Mouse (Mus musculus) CH12.LX (cell line): Measurements from ENCODE around the gene Cnr1. TPM values are rescaled to one million over a fixed set of nuclear protein-coding genes. Genes with fewer than 3 reads are reported as not detected.

Experiments used
- DNase-seq: peaks from one replicate; pipeline ENCODE4 v3.0.0-alpha.2; 2013; ENCODE audit errors: extremely low read depth
- H3K27ac ChIP-seq: 2 replicates; pipeline ENCODE4 v1.5.1; 2012; ENCODE audit warnings: low read depth, mild to moderate bottlenecking, control low read depth, moderate library complexity; ENCODE audit not compliant: insufficient read depth
- H3K27me3 ChIP-seq: replicated peaks from 2 replicates; pipeline ENCODE3; 2012; ENCODE audit warnings: inconsistent platforms
- H3K36me3 ChIP-seq, 2 experiments: replicated peaks in 1 of 2; 2 replicates each; pipeline versions ENCODE3 to v1.6.1; 2012; ENCODE audit warnings: inconsistent platforms in 1 of 2, low read length in 1 of 2, mild to moderate bottlenecking in 1 of 2, mixed read lengths in 1 of 2, moderate library complexity in 1 of 2; ENCODE audit not compliant: control insufficient read depth in 1 of 2, insufficient read depth in 1 of 2
- H3K4me1 ChIP-seq, 2 experiments: 2 replicates each; pipeline ENCODE4 v1.6.1; 2012; ENCODE audit warnings: inconsistent platforms in 1 of 2, moderate library complexity in 1 of 2; ENCODE audit not compliant: insufficient read depth in 2 of 2, control insufficient read depth in 1 of 2
- H3K4me2 ChIP-seq: 2 replicates; pipeline ENCODE4 v1.6.1; 2012; ENCODE audit warnings: low read depth, mild to moderate bottlenecking, control low read depth; ENCODE audit not compliant: poor library complexity, insufficient read depth, severe bottlenecking
- H3K4me3 ChIP-seq, 3 experiments: fragments of 150-350 bp in 1 of 3; sonication (generic) in 1 of 3; replicated peaks in 1 of 3; 2 replicates each; pipeline versions ENCODE3 to v1.5.1; 2011 to 2012; ENCODE audit warnings: low read depth in 2 of 3, low read length in 2 of 3, mild to moderate bottlenecking in 2 of 3, moderate library complexity in 2 of 3, control low read depth in 1 of 3, improper control_type of control experiment in 1 of 3, inconsistent platforms in 1 of 3, mixed read lengths in 1 of 3; ENCODE audit not compliant: poor library complexity in 1 of 3
- H3K79me2 ChIP-seq: replicated peaks from 2 replicates; pipeline ENCODE4 v1.6.1; 2012; ENCODE audit warnings: mild to moderate bottlenecking, moderate library complexity; ENCODE audit not compliant: control insufficient read depth, poor library complexity, insufficient read depth, severe bottlenecking; ENCODE audit errors: extremely low read depth
- H3K9ac ChIP-seq: 2 replicates; pipeline ENCODE4 v1.6.1; 2012; ENCODE audit warnings: low read depth, mild to moderate bottlenecking, control low read depth, moderate library complexity; ENCODE audit not compliant: insufficient read depth
- H3K9me3 ChIP-seq: replicated peaks from 2 replicates; pipeline ENCODE3; 2012; ENCODE audit warnings: low read length, inconsistent platforms, mixed read lengths
- CHD1 ChIP-seq: IDR thresholded peaks from 2 replicates; pipeline ENCODE4 v1.6.1; 2012; ENCODE audit warnings: low read depth, low read length, improper control_type of control experiment, inconsistent platforms
- ELF1 ChIP-seq: IDR thresholded peaks from 2 replicates; pipeline ENCODE4 v1.6.1; 2014; ENCODE audit warnings: low read depth, mild to moderate bottlenecking, inconsistent platforms, low read length, improper control_type of control experiment
- GABPA ChIP-seq: IDR thresholded peaks from 2 replicates; pipeline ENCODE4 v1.6.1; 2012; ENCODE audit warnings: low read depth, low read length, improper control_type of control experiment, inconsistent platforms; ENCODE audit not compliant: insufficient replicate concordance
- KAT2A ChIP-seq: IDR thresholded peaks from 2 replicates; pipeline ENCODE4 v1.6.1; 2012; ENCODE audit warnings: low read length, improper control_type of control experiment, inconsistent platforms; ENCODE audit not compliant: insufficient replicate concordance
- MAFK ChIP-seq: IDR thresholded peaks from 2 replicates; pipeline ENCODE4 v1.6.1; 2011; ENCODE audit warnings: low read length, improper control_type of control experiment; ENCODE audit not compliant: insufficient replicate concordance
- MAX ChIP-seq: IDR thresholded peaks from 2 replicates; pipeline ENCODE4 v1.6.1; 2011; ENCODE audit warnings: low read length, improper control_type of control experiment
- MEF2A ChIP-seq: IDR thresholded peaks from 2 replicates; pipeline ENCODE4 v1.6.1; 2014; ENCODE audit warnings: low read depth, mild to moderate bottlenecking, inconsistent platforms, low read length, improper control_type of control experiment, borderline replicate concordance
- MXI1 ChIP-seq: IDR thresholded peaks from 2 replicates; pipeline ENCODE4 v1.6.1; 2011; ENCODE audit warnings: mild to moderate bottlenecking, low read depth, low read length, improper control_type of control experiment
- MYC ChIP-seq: IDR thresholded peaks from 2 replicates; pipeline ENCODE4 v1.6.1; 2011; ENCODE audit warnings: low read depth, mild to moderate bottlenecking, improper control_type of control experiment, low read length
- POLR2AphosphoS2 ChIP-seq: IDR thresholded peaks from 2 replicates; pipeline ENCODE4 v1.6.1; 2011; ENCODE audit warnings: low read depth, low read length, improper control_type of control experiment
- SIN3A ChIP-seq: IDR thresholded peaks from 2 replicates; pipeline ENCODE4 v1.6.1; 2012; ENCODE audit warnings: low read length, improper control_type of control experiment, inconsistent platforms
- TBP ChIP-seq: conservative IDR thresholded peaks from 2 replicates; pipeline ENCODE4 v1.6.1; 2011; ENCODE audit warnings: low read depth, low read length, improper control_type of control experiment
- USF2 ChIP-seq: conservative IDR thresholded peaks from 2 replicates; pipeline ENCODE4 v1.6.1; 2011; ENCODE audit warnings: low read depth, low read length, improper control_type of control experiment
- ZC3H11A ChIP-seq: IDR thresholded peaks from 2 replicates; pipeline ENCODE4 v1.6.1; 2012; ENCODE audit warnings: low read depth, mild to moderate bottlenecking, inconsistent platforms, low read length, improper control_type of control experiment
- ZMIZ1 ChIP-seq: IDR thresholded peaks from 2 replicates; pipeline ENCODE4 v1.6.1; 2012; ENCODE audit warnings: low read depth, mild to moderate bottlenecking, inconsistent platforms, low read length, improper control_type of control experiment
- ZNF384 ChIP-seq: IDR thresholded peaks from 2 replicates; pipeline ENCODE4 v1.6.1; 2012; ENCODE audit warnings: low read depth, low read length, improper control_type of control experiment, inconsistent platforms
- dilution Hi-C: fragments of 300-500 bp; cut with MboI; formaldehyde crosslinking; loops from 2 replicates; pipeline ENCODE4 v1.14.3; 2020; ENCODE audit warnings: low sequenced_read_pairs; ENCODE audit not compliant: extremely low pct_unique_long_range_greater_than_20kb, extremely low pct_ligation_motif_present
- in situ Hi-C: fragments of 300-500 bp; cut with MboI; formaldehyde crosslinking; loops from 3 replicates; pipeline ENCODE4 v1.14.3; 2019; ENCODE audit warnings: low sequenced_read_pairs, low pct_ligation_motif_present, low pct_unique_long_range_greater_than_20kb, mixed read lengths
- polyA plus RNA-seq: library from polyadenylated mRNA; unstranded; fragments of >175 nt; gene quantifications from 2 replicates; pipeline ENCODE4 v1.2.1, GENCODE M21; 2012; ENCODE audit warnings: low read depth; ENCODE audit not compliant: insufficient read length
- total RNA-seq, 2 experiments: library from RNA; depleted of rRNA; stranded (reverse); fragments of 300-350 nt in 1 of 2; fragments of >200 nt in 1 of 2; gene quantifications; 2 replicates each; pipeline ENCODE4 v1.2.3; 2012 to 2014

Gene Cnr1
- total and polyA plus RNA-seq, 3 experiments = not detected

GRCm38 (mm10) chr4:33958515-33958914 lies 34.1 kb downstream of the Cnr1 start:
- no peak overlapping the region for H3K9ac ChIP-seq
- H3K27ac ChIP-seq = no peak overlapping the region
- no peaks in the 10 kb centered on the region for H3K27me3 ChIP-seq
- H3K4me2 ChIP-seq = no peak overlapping the region
- H3K79me2 ChIP-seq = no peaks in the 10 kb centered on the region
- no peaks in the 10 kb centered on the region for H3K9me3 ChIP-seq
- no peak for DNase-seq
- no peak overlapping the region for H3K4me3 ChIP-seq
- H3K4me1 ChIP-seq = no peaks in the 10 kb centered on the region
- dilution Hi-C loops (no loop called here), in situ Hi-C loops (no loop called here)
- TF ChIP-seq MXI1 = no peak
- no peak for TF ChIP-seq KAT2A
- no peak for TF ChIP-seq POLR2AphosphoS2
- no peak for TF ChIP-seq MAX
- TF ChIP-seq MAFK = no peak
- H3K36me3 ChIP-seq = no peaks in the 10 kb centered on the region

- Histone ChIP-seq H3K36me3 (no peaks in the 10 kb centered on the region), H3K9me3 (no peaks in the 10 kb centered on the region)
- TF ChIP-seq CHD1 = no peak
- no peak for TF ChIP-seq MYC
- no peak for TF ChIP-seq ZMIZ1
- no peak for TF ChIP-seq TBP
- TF ChIP-seq, all 38 proteins: peak for 0
- Histone ChIP-seq H3K4me2 (no peak overlapping the region), H3K4me1 (no peaks in the 10 kb centered on the region), H3K4me3 (no peak overlapping the region), H3K27me3 (no peaks in the 10 kb centered on the region), H3K27ac (no peak overlapping the region), H3K9ac (no peak overlapping the region), H3K79me2 (no peaks in the 10 kb centered on the region)
- in situ Hi-C loops (no loop called here), dilution Hi-C loops (no loop called here)
- no peak for DNase-seq
Measured at GRCm38 (mm10) chr4:33959841-33960240, 35.4 kb downstream of the Cnr1 start.

- in situ Hi-C loops = no loop called here
- dilution Hi-C loops = no loop called here
- H3K79me2 ChIP-seq = no peaks in the 10 kb centered on the region
- H3K27ac ChIP-seq = no peak overlapping the region
- no peak overlapping the region for H3K4me3 ChIP-seq
- no peak overlapping the region for H3K9ac ChIP-seq
- TF ChIP-seq ELF1 = no peak
- TF ChIP-seq USF2 = no peak
- no peak for TF ChIP-seq MEF2A
- TF ChIP-seq GABPA = no peak
- no peak for TF ChIP-seq SIN3A
- TF ChIP-seq ZC3H11A = no peak
- no peak for TF ChIP-seq ZNF384
- no peak overlapping the region for H3K4me2 ChIP-seq
- no peaks in the 10 kb centered on the region for H3K27me3 ChIP-seq
- no peaks in the 10 kb centered on the region for H3K9me3 ChIP-seq
- DNase-seq = no peak
- H3K4me1 ChIP-seq = no peaks in the 10 kb centered on the region
- no peaks in the 10 kb centered on the region for H3K36me3 ChIP-seq
Measured at GRCm38 (mm10) chr4:33970726-33971125, 46.3 kb downstream of the Cnr1 start.
